Mouse (Mus musculus) heart, postnatal 0 days (tissue): ENCODE results near the gene Homer3. TPM values are rescaled to one million over a fixed set of nuclear protein-coding genes. Genes with fewer than 3 reads are reported as not detected.

Experiments used
- ATAC-seq: fragments of 200-750 bp; cut with Nextera tagmentation; 2 replicates; pipeline ENCODE4 v1.8.0; 2017; ENCODE audit warnings: low read depth, moderate number of reproducible peaks, moderate library complexity; ENCODE audit not compliant: insufficient read depth
- DNase-seq: peaks from one replicate; pipeline ENCODE4 v3.0.0-alpha.2; 2016; ENCODE audit warnings: low spot score
- H3K27ac ChIP-seq: fragments of 300-500 bp; sonication (generic); 2 replicates; pipeline ENCODE4 v1.5.1; 2014; ENCODE audit warnings: low read depth, mild to moderate bottlenecking
- H3K27me3 ChIP-seq: fragments of 300-500 bp; sonication (generic); 2 replicates; pipeline ENCODE4 v1.6.1; 2014; ENCODE audit warnings: low read length, mixed read lengths; ENCODE audit not compliant: control insufficient read depth, insufficient read depth
- H3K36me3 ChIP-seq: fragments of 300-500 bp; sonication (generic); replicated peaks from 2 replicates; pipeline ENCODE4 v1.6.1; 2014; ENCODE audit warnings: low read length, mixed read lengths; ENCODE audit not compliant: control insufficient read depth, insufficient read depth
- H3K4me1 ChIP-seq: fragments of 300-500 bp; sonication (generic); 2 replicates; pipeline ENCODE4 v1.6.1; 2014; ENCODE audit warnings: antibody characterized with exemption; ENCODE audit not compliant: control insufficient read depth, insufficient read depth
- H3K4me2 ChIP-seq: fragments of 300-500 bp; sonication (generic); 2 replicates; pipeline ENCODE4 v1.6.1; 2014; ENCODE audit warnings: low read depth, mild to moderate bottlenecking, low read length, moderate library complexity
- H3K4me3 ChIP-seq: fragments of 300-500 bp; sonication (generic); 2 replicates; pipeline ENCODE4 v1.5.1; 2014; ENCODE audit warnings: low read depth, low read length
- H3K9ac ChIP-seq: fragments of 300-500 bp; sonication (generic); replicated peaks from 2 replicates; pipeline ENCODE4 v1.6.1; 2014; ENCODE audit warnings: low read depth, low read length, mixed read lengths
- H3K9me3 ChIP-seq: fragments of 300-500 bp; sonication (generic); replicated peaks from 2 replicates; pipeline ENCODE4 v1.6.1; 2016; ENCODE audit warnings: low read length; ENCODE audit not compliant: control insufficient read depth
- CTCF ChIP-seq: IDR thresholded peaks from 2 replicates; pipeline ENCODE4 v1.5.1; 2016; ENCODE audit warnings: antibody characterized with exemption, control low read depth, low read depth
- EP300 ChIP-seq: IDR thresholded peaks from 2 replicates; pipeline ENCODE4 v1.6.1; 2016; ENCODE audit warnings: antibody characterized with exemption, low read depth
- WGBS: fragments of 180-500 bp; shearing (Covaris S2); extraction: QIAGEN DNeasy Blood & Tissue Kit; methylation state at CpG from one replicate; pipeline ENCODE4 v1.1.7; 2014; 5-methylcytosine and 5-hydroxymethylcytosine counted together
- polyA plus RNA-seq: library from polyadenylated mRNA; unstranded; fragments of >200 nt; fragmentation: Nextera tagmentation; extraction: Ambion mirVana; gene quantifications from 2 replicates; pipeline ENCODE4 v1.2.1, GENCODE M21; 2015
- total RNA-seq: library from RNA; depleted of rRNA; stranded (reverse); fragments of >200 nt; gene quantifications from 2 replicates; pipeline ENCODE4 v1.2.3, GENCODE M21; 2014; ENCODE audit warnings: low replicate concordance

The Homer3 gene
- total and polyA plus RNA-seq, 2 experiments from 2014 or later = 19.5 to 29.1 TPM

- peak overlapping the region; percentile 79 for H3K27ac ChIP-seq
- peak; percentile 74 for ATAC-seq
Measured at GRCm38 (mm10) chr8:70259043-70259442, 23.6 kb upstream of the Homer3 start.

GRCm38 (mm10) chr8:70267674-70268073, 15.0 kb upstream of the Homer3 start:
- Histone ChIP-seq H3K9me3 (no peaks in the 10 kb centered on the region), H3K4me2 (no peak overlapping the region), H3K27ac (no peak overlapping the region), H3K9ac (no peak overlapping the region), H3K4me3 (no peak overlapping the region), H3K4me1 (peaks cover 6% of the 10 kb centered on the region; the same call in 1 of the 2 replicates), H3K27me3 (no peaks in the 10 kb centered on the region), H3K36me3 (peaks cover 27% of the 10 kb centered on the region)
- WGBS = 76% methylated on average over 3 of the region's 3 CpGs
- TF ChIP-seq EP300 (no peak), CTCF (no peak)
- ATAC-seq (no peak), DNase-seq (no peak)

More at GRCm38 (mm10) chr8:70259043-70259442, 23.6 kb upstream of the Homer3 start:
- no peaks in the 10 kb centered on the region for H3K27me3 ChIP-seq
- no peak for DNase-seq
- no peak overlapping the region for H3K4me3 ChIP-seq
- H3K4me1 ChIP-seq = peaks cover 13% of the 10 kb centered on the region
- H3K9ac ChIP-seq = no peak overlapping the region
- 28% methylated on average over 2 of the region's 2 CpGs for WGBS
- no peaks in the 10 kb centered on the region for H3K9me3 ChIP-seq
- H3K4me2 ChIP-seq = no peak overlapping the region
- H3K36me3 ChIP-seq = peaks cover 88% of the 10 kb centered on the region
- TF ChIP-seq CTCF (no peak), EP300 (no peak)

GRCm38 (mm10) chr8:70268311-70268710, 14.3 kb upstream of the Homer3 start:
- Histone ChIP-seq H3K9me3 (no peaks in the 10 kb centered on the region), H3K27me3 (no peaks in the 10 kb centered on the region), H3K36me3 (peaks cover 21% of the 10 kb centered on the region), H3K4me1 (peaks cover 7% of the 10 kb centered on the region; the same call in 1 of the 2 replicates), H3K4me2 (no peak overlapping the region), H3K27ac (peak overlapping the region; percentile 15; the same call in 1 of the 2 replicates), H3K9ac (no peak overlapping the region), H3K4me3 (no peak overlapping the region)
- 65% methylated on average over 5 of the region's 5 CpGs for WGBS
- no peak for TF ChIP-seq CTCF
- TF ChIP-seq EP300 = no peak
- DNase-seq = no peak
- no peak for ATAC-seq

GRCm38 (mm10) chr8:70268799-70269565, 13.6 kb upstream of the Homer3 start:
- DNase-seq (no peak), ATAC-seq (peak; percentile 12; the same call in 1 of the 2 replicates)
- no peaks in the 10 kb centered on the region for H3K9me3 ChIP-seq
- H3K27me3 ChIP-seq = no peaks in the 10 kb centered on the region
- no peak overlapping the region for H3K4me2 ChIP-seq
- H3K36me3 ChIP-seq = peaks cover 17% of the 10 kb centered on the region
- H3K4me1 ChIP-seq = peaks cover 7% of the 10 kb centered on the region; the same call in 1 of the 2 replicates
- 0 out of 2 replicates have a peak overlapping the region, but pooled peaks have one; percentile 15 for H3K27ac ChIP-seq
- no peak overlapping the region for H3K9ac ChIP-seq
- no peak overlapping the region for H3K4me3 ChIP-seq
- TF ChIP-seq CTCF (peak; percentile 43), EP300 (no peak)
- WGBS = 46% methylated on average over 11 of the region's 11 CpGs

GRCm38 (mm10) chr8:70272949-70273348, 9.7 kb upstream of the Homer3 start:
- DNase-seq = no peak
- peaks cover 7% of the 10 kb centered on the region; the same call in 1 of the 2 replicates for H3K4me1 ChIP-seq
- no peak overlapping the region for H3K9ac ChIP-seq
- H3K27ac ChIP-seq = no peak overlapping the region
- H3K27me3 ChIP-seq = no peaks in the 10 kb centered on the region
- TF ChIP-seq EP300 (no peak), CTCF (no peak)
- 49% methylated on average over 3 of the region's 3 CpGs for WGBS
- no peaks in the 10 kb centered on the region for H3K36me3 ChIP-seq
- no peaks in the 10 kb centered on the region for H3K9me3 ChIP-seq
- H3K4me2 ChIP-seq = no peak overlapping the region
- no peak overlapping the region for H3K4me3 ChIP-seq
- peak; percentile 26; the same call in 1 of the 2 replicates for ATAC-seq
